Mouse (Mus musculus): Measurements from ENCODE around the gene Map7d1.
A peak's percentile ranks its signal among the peaks of the same experiment; 100 is the strongest.

Gene Map7d1

GRCm38 (mm10) chr4:126201514-126202302 lies 54.4 kb downstream of the Map7d1 start:
- DNase-seq: peak; percentile 95

- peak; percentile 83 for DNase-seq
Measured at GRCm38 (mm10) chr4:126200656-126201055, 55.5 kb downstream of the Map7d1 start.

GRCm38 (mm10) chr4:126200036-126200435 lies 56.1 kb downstream of the Map7d1 start:
- DNase-seq: peak; percentile 71

- peak; percentile 92 for DNase-seq
Measured at GRCm38 (mm10) chr4:126199556-126199955, 56.6 kb downstream of the Map7d1 start.

- peak; percentile 92 for DNase-seq
Measured at GRCm38 (mm10) chr4:126197485-126197884, 58.7 kb downstream of the Map7d1 start.

- peak; percentile 80 for DNase-seq
Measured at GRCm38 (mm10) chr4:126194916-126195315, 61.2 kb downstream of the Map7d1 start.

GRCm38 (mm10) chr4:126194216-126194615 lies 61.9 kb downstream of the Map7d1 start:
- no peak for DNase-seq

GRCm38 (mm10) chr4:126190636-126191035 lies 65.5 kb downstream of the Map7d1 start:
- DNase-seq: peak; percentile 79

- DNase-seq: peak; percentile 60
Measured at GRCm38 (mm10) chr4:126187096-126187495, 69.0 kb downstream of the Map7d1 start.

GRCm38 (mm10) chr4:126183034-126183433 lies 73.1 kb downstream of the Map7d1 start:
- peak; percentile 72 for DNase-seq

Measured in heart, adult 11 months (tissue).